Mouse (Mus musculus) liver, embryonic 14.5 days (tissue): ENCODE measurements around the gene Xpo6.

Experiments
- CTCF ChIP-seq: IDR thresholded peaks from 2 replicates; pipeline ENCODE4 v1.5.1; 2016; ENCODE audit warnings: antibody characterized with exemption, low read depth, control low read depth
- EP300 ChIP-seq: IDR thresholded peaks from 2 replicates; pipeline ENCODE4 v1.6.1; 2016; ENCODE audit warnings: antibody characterized with exemption, low read depth

DNA sequence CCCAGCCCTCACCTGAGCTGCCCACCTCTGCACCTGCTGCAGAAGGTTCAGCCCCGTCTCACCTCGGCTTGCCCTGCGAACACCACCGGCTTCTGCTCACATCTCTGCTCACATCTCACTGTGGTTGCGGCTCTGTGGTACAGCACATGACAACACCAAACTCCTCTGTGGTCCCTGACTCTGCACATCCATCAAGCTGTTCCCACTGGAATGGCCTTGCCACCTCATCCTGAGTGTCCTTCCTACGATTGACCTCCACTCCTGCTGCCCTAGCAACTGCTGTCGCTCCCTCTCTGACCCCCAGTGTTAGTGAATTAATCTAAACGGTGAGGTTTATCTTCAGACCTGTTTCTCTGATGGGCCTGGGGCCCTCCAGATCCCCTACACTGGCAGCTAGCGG lies 115.1 kb downstream of the Xpo6 start:
- TF ChIP-seq CTCF = no peak
- TF ChIP-seq EP300 = no peak
